Mouse (Mus musculus): Measurements from ENCODE around the gene Dazap1. TPM values are rescaled to one million over a fixed set of nuclear protein-coding genes. Genes with fewer than 3 reads are reported as not detected.

Dazap1 gene
- total and polyA plus RNA-seq, 3 experiments = 151 to 533 (median 191) TPM

DNA sequence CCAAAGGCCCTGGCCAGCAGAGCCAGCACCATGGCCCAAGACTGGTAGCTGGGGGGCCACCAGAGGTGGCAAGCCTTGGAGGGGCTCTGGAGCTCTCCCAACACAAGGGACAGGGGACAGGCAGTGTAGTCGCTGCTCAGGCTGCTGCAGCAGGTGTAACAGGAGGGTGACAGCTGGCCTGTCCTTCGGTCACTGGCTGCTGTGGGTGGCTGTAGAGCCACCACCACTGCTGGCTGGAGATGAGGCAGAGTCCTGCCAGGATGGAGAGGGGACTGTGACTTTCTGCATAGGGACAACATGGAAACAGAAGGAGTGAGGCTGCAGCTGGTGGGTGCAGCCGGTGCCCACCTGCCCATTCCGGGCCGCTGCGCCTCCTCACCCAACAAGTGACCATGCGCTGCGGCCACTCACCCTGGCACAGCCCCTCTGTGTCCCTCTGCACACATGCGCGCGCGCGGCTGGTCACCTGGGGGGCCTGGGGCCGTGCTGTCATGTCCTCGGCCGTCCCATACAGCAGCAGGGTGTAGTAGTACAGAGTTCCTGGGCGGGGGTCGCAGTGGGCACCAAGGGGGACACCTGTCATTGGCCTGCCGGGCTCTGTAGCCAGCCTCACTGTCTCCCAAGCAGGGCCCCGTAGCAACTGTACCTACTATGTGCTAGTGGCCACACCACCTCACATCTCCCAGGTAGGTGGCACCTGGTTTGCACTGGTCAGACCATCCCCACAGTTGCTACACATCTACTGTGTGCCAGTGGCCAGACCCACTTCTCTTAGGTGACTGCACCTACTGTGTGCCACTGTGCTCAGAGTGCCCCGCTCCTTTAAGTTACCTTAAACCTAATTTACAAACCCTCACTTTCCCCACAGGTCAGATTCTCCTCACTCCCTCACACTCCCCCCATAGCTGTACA lies 60.6 kb downstream of the Dazap1 start:
- Histone ChIP-seq H3K4me1 (ENCODE audit: insufficient read depth, low read depth, low read length) (peaks cover 86% of the 10 kb centered on the region), H3K36me3 (replicated peaks) (peaks cover 44% of the 10 kb centered on the region), H3K4me3 (ENCODE audit: low read depth, low read length) (peak overlapping the region; percentile 93; the same call in 1 of the 2 replicates), H3K27me3 (ENCODE audit: insufficient read depth, low read length) (no peaks in the 10 kb centered on the region; the same call in 1 of the 2 replicates), H3K9me3 (replicated peaks) (no peaks in the 10 kb centered on the region)
- TF ChIP-seq GATA1 (IDR thresholded peaks at IDR 0.05; ENCODE audit: borderline replicate concordance, low read length) (no peak), GATA2 (IDR thresholded peaks at IDR 0.05; ENCODE audit: borderline replicate concordance, low read depth, low read length) (no peak), POLR2AphosphoS5 (IDR thresholded peaks at IDR 0.05; ENCODE audit: insufficient replicate concordance, low read depth, low read length) (no peak), CTCF (IDR thresholded peaks at IDR 0.05; ENCODE audit: low read depth, low read length) (no peak), TAL1 (conservative IDR thresholded peaks at IDR 0.05; ENCODE audit: low read depth, low read length) (no peak)
- no peak for DNase-seq (ENCODE audit: low spot score)
- no peak for ATAC-seq (ENCODE audit: extremely low read depth, insufficient number of reproducible peaks, low FRiP score, poor library complexity, severe bottlenecking)

DNA sequence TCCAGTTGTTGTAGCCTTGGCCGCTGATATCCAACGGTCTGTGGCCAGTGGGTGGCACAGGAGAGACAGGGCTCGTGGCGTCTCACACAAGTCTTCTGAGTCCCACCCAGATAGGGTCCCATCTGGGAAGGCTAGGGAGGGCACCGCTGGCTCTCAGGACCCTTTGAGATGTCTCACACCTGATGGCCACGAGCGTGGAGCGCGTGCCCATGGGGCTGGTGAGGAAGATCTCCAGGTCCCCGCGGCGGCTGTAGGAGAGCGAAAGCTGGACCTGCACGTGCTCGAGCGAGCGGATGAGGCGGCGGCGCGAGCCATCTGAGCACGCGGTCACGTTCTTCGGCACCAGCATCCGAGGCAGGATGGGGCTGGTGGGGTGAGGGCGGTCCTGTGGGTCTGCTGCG lies 61.5 kb downstream of the Dazap1 start:
- Histone ChIP-seq H3K4me1 (ENCODE audit: insufficient read depth, low read depth, low read length) (peaks cover 80% of the 10 kb centered on the region), H3K9me3 (replicated peaks) (no peaks in the 10 kb centered on the region), H3K4me3 (ENCODE audit: low read depth, low read length) (peak overlapping the region; percentile 93), H3K36me3 (replicated peaks) (peaks cover 35% of the 10 kb centered on the region), H3K27me3 (ENCODE audit: insufficient read depth, low read length) (no peaks in the 10 kb centered on the region; the same call in 1 of the 2 replicates)
- DNase-seq (ENCODE audit: low spot score) (no peak), ATAC-seq (ENCODE audit: extremely low read depth, insufficient number of reproducible peaks, low FRiP score, poor library complexity, severe bottlenecking) (no peak)
- TF ChIP-seq CTCF (IDR thresholded peaks at IDR 0.05; ENCODE audit: low read depth, low read length) (no peak), TAL1 (conservative IDR thresholded peaks at IDR 0.05; ENCODE audit: low read depth, low read length) (no peak), GATA1 (IDR thresholded peaks at IDR 0.05; ENCODE audit: borderline replicate concordance, low read length) (no peak), POLR2AphosphoS5 (IDR thresholded peaks at IDR 0.05; ENCODE audit: insufficient replicate concordance, low read depth, low read length) (no peak), GATA2 (IDR thresholded peaks at IDR 0.05; ENCODE audit: borderline replicate concordance, low read depth, low read length) (no peak)

DNA sequence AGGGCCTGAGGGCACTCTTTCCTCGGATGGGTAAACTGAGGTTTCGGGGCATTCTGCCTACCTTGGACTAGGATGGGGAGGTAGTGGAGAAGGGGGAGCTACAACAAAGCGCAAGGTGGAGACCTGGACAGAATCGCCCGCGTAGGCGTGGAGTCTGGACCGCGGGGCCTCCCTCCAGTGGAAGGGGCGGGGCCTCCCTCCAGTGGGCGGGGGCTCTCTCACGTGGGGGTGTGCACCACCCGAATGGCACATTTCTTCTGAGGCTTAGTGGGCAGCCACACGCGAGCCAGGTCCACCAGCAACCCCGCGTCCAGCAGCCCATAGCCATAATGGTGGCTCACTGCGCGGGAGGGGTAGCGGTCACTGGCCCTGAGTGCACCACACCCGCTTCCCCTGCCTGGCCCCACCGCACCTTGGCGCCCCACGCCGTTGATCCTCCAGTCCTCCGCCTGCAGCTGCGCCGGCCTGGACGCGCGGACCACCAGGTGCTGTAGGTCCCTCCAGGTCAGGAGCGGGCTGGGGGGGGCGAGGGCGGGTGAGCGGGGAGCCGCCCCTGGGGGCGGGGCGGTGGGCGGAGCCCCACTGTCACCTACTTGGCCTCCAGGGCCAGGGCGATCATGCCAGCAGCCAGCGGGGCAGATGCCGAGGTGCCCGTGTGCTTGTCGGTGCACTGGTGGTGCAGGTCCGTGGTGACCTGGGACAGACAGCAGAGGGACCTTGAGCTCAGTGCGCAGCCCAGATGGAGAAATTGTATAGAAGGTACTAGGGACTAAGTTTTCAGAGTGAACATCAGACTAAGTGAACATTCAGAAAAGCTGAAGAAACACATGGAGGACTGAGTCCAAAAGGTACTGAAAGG lies 62.2 kb downstream of the Dazap1 start:
- Histone ChIP-seq H3K9me3 (replicated peaks) (no peaks in the 10 kb centered on the region), H3K4me1 (ENCODE audit: insufficient read depth, low read depth, low read length) (peaks cover 80% of the 10 kb centered on the region), H3K36me3 (replicated peaks) (peaks cover 28% of the 10 kb centered on the region), H3K4me3 (ENCODE audit: low read depth, low read length) (peak overlapping the region; percentile 93), H3K27me3 (ENCODE audit: insufficient read depth, low read length) (no peaks in the 10 kb centered on the region; the same call in 1 of the 2 replicates)
- no peak for TF ChIP-seq GATA2 (IDR thresholded peaks at IDR 0.05; ENCODE audit: borderline replicate concordance, low read depth, low read length)
- TF ChIP-seq POLR2AphosphoS5 (IDR thresholded peaks at IDR 0.05; ENCODE audit: insufficient replicate concordance, low read depth, low read length) = no peak
- TF ChIP-seq CTCF (IDR thresholded peaks at IDR 0.05; ENCODE audit: low read depth, low read length) = no peak
- TF ChIP-seq GATA1 (IDR thresholded peaks at IDR 0.05; ENCODE audit: borderline replicate concordance, low read length) = no peak
- no peak for TF ChIP-seq TAL1 (conservative IDR thresholded peaks at IDR 0.05; ENCODE audit: low read depth, low read length)
- no peak for ATAC-seq (ENCODE audit: extremely low read depth, insufficient number of reproducible peaks, low FRiP score, poor library complexity, severe bottlenecking)
- peak; percentile 82 for DNase-seq (ENCODE audit: low spot score)

DNA sequence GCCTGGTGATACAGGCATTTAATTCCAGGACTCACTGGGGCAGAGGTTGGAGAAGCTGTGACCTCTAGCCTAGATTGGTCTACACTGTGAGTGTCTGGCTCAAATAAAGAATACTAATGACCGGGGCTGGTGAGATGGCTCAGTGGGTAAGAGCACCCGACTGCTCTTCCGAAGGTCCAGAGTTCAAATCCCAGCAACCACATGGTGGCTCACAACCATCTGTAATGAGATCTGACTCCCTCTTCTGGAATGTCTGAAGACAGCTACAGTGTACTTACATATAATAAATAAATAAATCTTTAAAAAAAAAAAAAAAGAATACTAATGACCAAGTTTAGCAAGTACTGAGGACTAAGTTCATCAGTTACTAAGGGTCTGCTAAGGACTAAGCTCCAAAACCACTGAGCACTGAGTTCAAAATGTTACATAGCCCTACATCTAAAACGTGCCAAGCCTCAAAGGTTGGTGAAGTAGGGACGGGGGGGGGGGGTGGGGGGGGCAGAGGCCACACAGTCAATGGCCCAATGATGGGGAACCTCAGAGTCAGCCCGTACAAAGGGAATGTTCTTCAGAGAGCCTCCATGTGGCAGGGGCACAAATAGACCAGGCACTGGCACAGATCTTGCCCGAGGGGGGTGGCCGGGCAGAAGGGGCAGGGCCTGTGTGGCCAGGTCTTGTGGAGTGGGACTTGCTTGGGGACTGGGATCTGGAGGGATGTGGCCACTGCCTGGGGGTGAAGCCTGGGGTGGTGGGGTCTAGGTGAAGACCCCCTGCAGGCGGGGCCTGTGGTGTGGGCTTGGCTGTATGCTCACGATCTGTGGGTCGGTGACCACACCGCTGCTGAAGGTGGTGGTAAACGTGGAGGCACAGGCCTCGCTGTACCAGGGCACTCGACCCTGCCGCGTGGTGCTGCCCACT lies 63.1 kb downstream of the Dazap1 start:
- no peak for ATAC-seq (ENCODE audit: extremely low read depth, insufficient number of reproducible peaks, low FRiP score, poor library complexity, severe bottlenecking)
- no peaks in the 10 kb centered on the region; the same call in 1 of the 2 replicates for H3K27me3 ChIP-seq (ENCODE audit: insufficient read depth, low read length)
- TF ChIP-seq GATA2 (IDR thresholded peaks at IDR 0.05; ENCODE audit: borderline replicate concordance, low read depth, low read length) (no peak), GATA1 (IDR thresholded peaks at IDR 0.05; ENCODE audit: borderline replicate concordance, low read length) (no peak), TAL1 (conservative IDR thresholded peaks at IDR 0.05; ENCODE audit: low read depth, low read length) (no peak), POLR2AphosphoS5 (IDR thresholded peaks at IDR 0.05; ENCODE audit: insufficient replicate concordance, low read depth, low read length) (no peak), CTCF (IDR thresholded peaks at IDR 0.05; ENCODE audit: low read depth, low read length) (no peak)
- H3K36me3 ChIP-seq (replicated peaks) = peaks cover 19% of the 10 kb centered on the region
- DNase-seq (ENCODE audit: low spot score) = no peak
- no peaks in the 10 kb centered on the region for H3K9me3 ChIP-seq (replicated peaks)
- H3K4me3 ChIP-seq (ENCODE audit: low read depth, low read length) = peak overlapping the region; percentile 93
- peaks cover 80% of the 10 kb centered on the region for H3K4me1 ChIP-seq (ENCODE audit: insufficient read depth, low read depth, low read length)

DNA sequence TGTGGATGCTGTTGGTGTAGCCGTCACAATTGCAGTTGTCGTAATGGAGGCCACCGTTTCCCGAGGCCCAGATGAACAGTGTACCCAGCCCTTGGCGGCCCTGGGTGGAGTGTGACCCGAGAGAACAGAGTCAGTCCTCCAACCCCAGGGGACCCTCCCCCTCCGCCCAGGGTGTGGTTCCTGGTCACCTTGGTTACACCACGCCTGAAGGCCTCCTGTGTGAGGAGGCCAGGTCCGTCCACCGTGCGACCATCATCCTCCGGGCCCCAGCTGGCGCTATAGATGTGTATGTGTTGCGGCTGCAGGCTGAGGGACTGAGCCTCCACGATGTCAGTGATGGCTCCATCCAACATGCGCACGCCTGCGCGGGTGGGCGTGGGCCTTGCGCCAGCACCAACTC lies 63.8 kb downstream of the Dazap1 start:
- H3K4me3 ChIP-seq (ENCODE audit: low read depth, low read length) = peak overlapping the region; percentile 53
- ATAC-seq (ENCODE audit: extremely low read depth, insufficient number of reproducible peaks, low FRiP score, poor library complexity, severe bottlenecking) = no peak
- no peak for DNase-seq (ENCODE audit: low spot score)
- H3K36me3 ChIP-seq (replicated peaks) = peaks cover 16% of the 10 kb centered on the region
- H3K9me3 ChIP-seq (replicated peaks) = no peaks in the 10 kb centered on the region
- peaks cover 79% of the 10 kb centered on the region for H3K4me1 ChIP-seq (ENCODE audit: insufficient read depth, low read depth, low read length)
- H3K27me3 ChIP-seq (ENCODE audit: insufficient read depth, low read length) = no peaks in the 10 kb centered on the region; the same call in 1 of the 2 replicates
- TF ChIP-seq GATA2 (IDR thresholded peaks at IDR 0.05; ENCODE audit: borderline replicate concordance, low read depth, low read length) = no peak
- no peak for TF ChIP-seq GATA1 (IDR thresholded peaks at IDR 0.05; ENCODE audit: borderline replicate concordance, low read length)
- TF ChIP-seq CTCF (IDR thresholded peaks at IDR 0.05; ENCODE audit: low read depth, low read length) = no peak
- TF ChIP-seq POLR2AphosphoS5 (IDR thresholded peaks at IDR 0.05; ENCODE audit: insufficient replicate concordance, low read depth, low read length) = no peak
- no peak for TF ChIP-seq TAL1 (conservative IDR thresholded peaks at IDR 0.05; ENCODE audit: low read depth, low read length)
